Mouse (Mus musculus) small intestine, adult 2 months (tissue): ENCODE results near the gene Aktip.

Source experiments
- CTCF ChIP-seq: fragments of 200-500 bp; IDR thresholded peaks from 2 replicates; pipeline ENCODE4 v1.5.1; 2012; ENCODE audit warnings: low read depth, mild to moderate bottlenecking, control low read depth, inconsistent platforms, low read length, moderate library complexity, mixed read lengths; ENCODE audit not compliant: insufficient replicate concordance, insufficient read length; ENCODE audit errors: extremely low read depth
- POLR2A ChIP-seq: fragments of 200-500 bp; IDR thresholded peaks from 2 replicates; pipeline ENCODE4 v1.6.1; 2012; ENCODE audit warnings: low read depth, mild to moderate bottlenecking, control low read depth, inconsistent platforms, low read length, moderate library complexity

GRCm38 (mm10) chr8:91149298-91149697 lies 50.5 kb downstream of the Aktip start:
- TF ChIP-seq POLR2A (no peak; the same call in 1 of the 2 replicates), CTCF (no peak)
